Mouse (Mus musculus) forebrain, embryonic 11.5 days (tissue): Measurements from ENCODE around the gene Trp63. TPM values are rescaled to one million over a fixed set of nuclear protein-coding genes. Genes with fewer than 3 reads are reported as not detected.

ENCODE experiments used
- ATAC-seq: fragments of 200-750 bp; cut with Nextera tagmentation; replicated peaks from 2 replicates; pipeline ENCODE4 v1.8.0; 2017; ENCODE audit warnings: moderate TSS enrichment; ENCODE audit not compliant: low FRiP score
- DNase-seq: peaks from one replicate; pipeline ENCODE4 v3.0.0-alpha.2; 2017; ENCODE audit warnings: low spot score
- H3K27ac ChIP-seq: fragments of 300-500 bp; sonication (generic); 2 replicates; pipeline ENCODE4 v1.5.1; 2014; ENCODE audit warnings: low read depth, low read length
- H3K27me3 ChIP-seq: fragments of 300-500 bp; sonication (generic); 2 replicates; pipeline ENCODE4 v1.6.1; 2014; ENCODE audit warnings: mild to moderate bottlenecking, low read length, mixed read lengths; ENCODE audit not compliant: control insufficient read depth, insufficient read depth
- H3K36me3 ChIP-seq: fragments of 300-500 bp; sonication (generic); 2 replicates; pipeline ENCODE4 v1.6.1; 2014; ENCODE audit warnings: mild to moderate bottlenecking, low read length, moderate library complexity, mixed read lengths; ENCODE audit not compliant: control insufficient read depth, insufficient read depth
- H3K4me1 ChIP-seq: fragments of 300-500 bp; sonication (generic); replicated peaks from 2 replicates; pipeline ENCODE4 v1.6.1; 2014; ENCODE audit warnings: low read length, mixed read lengths; ENCODE audit not compliant: control insufficient read depth, insufficient read depth
- H3K4me2 ChIP-seq: fragments of 300-500 bp; sonication (generic); 2 replicates; pipeline ENCODE4 v1.6.1; 2014; ENCODE audit warnings: low read depth, mild to moderate bottlenecking, low read length, moderate library complexity, mixed read lengths; ENCODE audit not compliant: severe bottlenecking
- H3K4me3 ChIP-seq: fragments of 300-500 bp; sonication (generic); 2 replicates; pipeline ENCODE4 v1.5.1; 2014; ENCODE audit warnings: low read depth, low read length
- H3K9ac ChIP-seq: fragments of 300-500 bp; sonication (generic); 2 replicates; pipeline ENCODE4 v1.6.1; 2014; ENCODE audit warnings: low read length
- H3K9me3 ChIP-seq: fragments of 300-500 bp; sonication (generic); 2 replicates; pipeline ENCODE4 v1.6.1; 2016; ENCODE audit warnings: low read length, mixed read lengths; ENCODE audit not compliant: control insufficient read depth
- WGBS: fragments of 180-500 bp; shearing (Covaris S2); extraction: QIAGEN DNeasy Blood & Tissue Kit; methylation state at CpG from one replicate; pipeline ENCODE4 v1.1.7; 2014; 5-methylcytosine and 5-hydroxymethylcytosine counted together
- polyA plus RNA-seq: library from polyadenylated mRNA; unstranded; fragments of >200 nt; fragmentation: Nextera tagmentation; extraction: Ambion mirVana; gene quantifications from 2 replicates; pipeline ENCODE4 v1.2.1, GENCODE M21; 2014

Gene Trp63
- polyA plus RNA-seq, 1 experiment from 2014 or later: 4.7 TPM

- ATAC-seq: no peak
- Histone ChIP-seq H3K9me3 (no peaks in the 10 kb centered on the region), H3K27me3 (no peaks in the 10 kb centered on the region), H3K4me3 (no peak overlapping the region), H3K4me2 (no peak overlapping the region), H3K9ac (no peak overlapping the region), H3K27ac (no peak overlapping the region), H3K36me3 (no peaks in the 10 kb centered on the region), H3K4me1 (no peaks in the 10 kb centered on the region)
- no peak for DNase-seq
- 64% methylated on average over 7 of the region's 7 CpGs for WGBS
These were observed 181.7 kb downstream of the Trp63 start for GRCm38 (mm10) chr16:25865096-25865869.

GRCm38 (mm10) chr16:25871503-25871902 lies 187.9 kb downstream of the Trp63 start:
- Histone ChIP-seq H3K4me2 (no peak overlapping the region), H3K4me1 (no peaks in the 10 kb centered on the region), H3K9ac (no peak overlapping the region), H3K27ac (no peak overlapping the region), H3K4me3 (no peak overlapping the region), H3K9me3 (no peaks in the 10 kb centered on the region), H3K27me3 (no peaks in the 10 kb centered on the region), H3K36me3 (no peaks in the 10 kb centered on the region)
- WGBS: 83% methylated on average over 1 of the region's 1 CpGs
- DNase-seq (no peak), ATAC-seq (no peak)

- WGBS: 95% methylated on average over 2 of the region's 2 CpGs
These were observed 192.1 kb downstream of the Trp63 start for GRCm38 (mm10) chr16:25875681-25876080.

GRCm38 (mm10) chr16:25877416-25877965 lies 193.9 kb downstream of the Trp63 start:
- 82% methylated on average over 7 of the region's 7 CpGs for WGBS
- Histone ChIP-seq H3K27me3 (no peaks in the 10 kb centered on the region), H3K4me2 (no peak overlapping the region), H3K27ac (no peak overlapping the region), H3K4me3 (no peak overlapping the region), H3K36me3 (no peaks in the 10 kb centered on the region), H3K4me1 (no peaks in the 10 kb centered on the region), H3K9ac (no peak overlapping the region), H3K9me3 (no peaks in the 10 kb centered on the region)
- DNase-seq (no peak), ATAC-seq (no peak)

More at GRCm38 (mm10) chr16:25875681-25876080, 192.1 kb downstream of the Trp63 start:
- no peaks in the 10 kb centered on the region for H3K9me3 ChIP-seq
- H3K27me3 ChIP-seq: no peaks in the 10 kb centered on the region
- no peak overlapping the region for H3K4me3 ChIP-seq
- no peak overlapping the region for H3K27ac ChIP-seq
- H3K4me2 ChIP-seq: no peak overlapping the region
- no peak overlapping the region for H3K9ac ChIP-seq
- H3K4me1 ChIP-seq: no peaks in the 10 kb centered on the region
- DNase-seq: no peak
- H3K36me3 ChIP-seq: no peaks in the 10 kb centered on the region
- no peak for ATAC-seq

- Histone ChIP-seq H3K4me1 (no peaks in the 10 kb centered on the region), H3K4me3 (no peak overlapping the region)
These were observed 194.6 kb downstream of the Trp63 start for GRCm38 (mm10) chr16:25878116-25878515.

GRCm38 (mm10) chr16:25899071-25899470 lies 215.5 kb downstream of the Trp63 start:
- Histone ChIP-seq H3K27me3 (no peaks in the 10 kb centered on the region), H3K9me3 (no peaks in the 10 kb centered on the region), H3K4me3 (no peak overlapping the region), H3K27ac (no peak overlapping the region), H3K4me1 (no peaks in the 10 kb centered on the region), H3K9ac (no peak overlapping the region), H3K4me2 (no peak overlapping the region), H3K36me3 (no peaks in the 10 kb centered on the region)
- WGBS: 86% methylated on average over 4 of the region's 4 CpGs
- DNase-seq (no peak), ATAC-seq (no peak)

More at GRCm38 (mm10) chr16:25878116-25878515, 194.6 kb downstream of the Trp63 start:
- H3K9me3 ChIP-seq: no peaks in the 10 kb centered on the region
- H3K27ac ChIP-seq: no peak overlapping the region
- H3K4me2 ChIP-seq: no peak overlapping the region
- DNase-seq (no peak), ATAC-seq (no peak)
- H3K9ac ChIP-seq: no peak overlapping the region
- H3K36me3 ChIP-seq: no peaks in the 10 kb centered on the region
- H3K27me3 ChIP-seq: no peaks in the 10 kb centered on the region

- Histone ChIP-seq H3K4me1 (no peaks in the 10 kb centered on the region), H3K4me2 (no peak overlapping the region), H3K9ac (no peak overlapping the region), H3K36me3 (no peaks in the 10 kb centered on the region), H3K4me3 (no peak overlapping the region), H3K9me3 (no peaks in the 10 kb centered on the region), H3K27ac (no peak overlapping the region), H3K27me3 (no peaks in the 10 kb centered on the region)
- no peak for DNase-seq
- ATAC-seq: no peak
- WGBS: 89% methylated on average over 2 of the region's 2 CpGs
These were observed 216.1 kb downstream of the Trp63 start for GRCm38 (mm10) chr16:25899657-25900056.

GRCm38 (mm10) chr16:25900389-25900908 lies 216.9 kb downstream of the Trp63 start:
- ATAC-seq: no peak
- Histone ChIP-seq H3K27me3 (no peaks in the 10 kb centered on the region), H3K4me2 (no peak overlapping the region), H3K4me1 (no peaks in the 10 kb centered on the region), H3K9ac (no peak overlapping the region), H3K27ac (no peak overlapping the region), H3K36me3 (no peaks in the 10 kb centered on the region), H3K4me3 (no peak overlapping the region), H3K9me3 (no peaks in the 10 kb centered on the region)
- WGBS: 29% methylated on average over 3 of the region's 3 CpGs
- no peak for DNase-seq
